Comparison of ENCODE assay signal across 16 mouse cellular contexts in genomic region chr4:134569205-134569604, GRCm38 (mm10). TPM values are rescaled to one million over a fixed set of nuclear protein-coding genes. Genes with fewer than 3 reads are reported as not detected.
DNase-seq lines count a peak whose midpoint lies in the region; TF ChIP-seq lines count a peak whose summit lies in the region.
"Had no signal": no experiment of that assay in that cellular context is flagged by ENCODE, and none has a peak within 500 bp of the region (broad histone marks: within the 10 kb centered on the region; RNA-seq: fewer than 3 reads in every experiment).

No protein-coding gene starts in this region.

- H3K9me3 ChIP-seq in ES-Bruce4 (replicated peaks; ENCODE audit: control insufficient read depth, insufficient read depth, low read length, poor library complexity, severe bottlenecking): no peaks in the 10 kb centered on the region
- H3K9me3 ChIP-seq: kidney, embryonic 15.5 days had no signal

- H3K27me3 ChIP-seq in ES-Bruce4 (ENCODE audit: control insufficient read depth, insufficient read depth, low read length, poor library complexity, severe bottlenecking): no peaks in the 10 kb centered on the region
- H3K27me3 ChIP-seq: kidney, embryonic 15.5 days had no signal

- H3K4me1 ChIP-seq in lung, adult 2 months (ENCODE audit: control insufficient read depth, insufficient read depth, low read length): no peaks in the 10 kb centered on the region
- H3K4me1 ChIP-seq in ES-Bruce4 (ENCODE audit: control insufficient read depth, insufficient read depth, low read length): no peaks in the 10 kb centered on the region
- no peaks in the 10 kb centered on the region for H3K4me1 ChIP-seq in cortical plate, adult 2 months (ENCODE audit: control insufficient read depth, insufficient read depth, low read length)

- WGBS in lung, adult 2 months: 84% methylated on average over 6 of the region's 6 CpGs

- H3K36me3 ChIP-seq in ES-Bruce4 (ENCODE audit: control insufficient read depth, insufficient read depth, low read length, poor library complexity, severe bottlenecking): no peaks in the 10 kb centered on the region

- no peak overlapping the region for H3K4me3 ChIP-seq in gastrocnemius, adult 2 months
- no peak overlapping the region for H3K4me3 ChIP-seq in lung, adult 2 months (replicated peaks; ENCODE audit: extremely low read depth, low read depth, low read length)
- H3K4me3 ChIP-seq in ES-Bruce4 (ENCODE audit: low read depth, low read length): no peak overlapping the region
- H3K4me3 ChIP-seq in cortical plate, adult 2 months (ENCODE audit: insufficient read depth, low read length): no peak overlapping the region
- H3K4me3 ChIP-seq: erythroblast, embryonic 14.5 days; kidney, embryonic 15.5 days had no signal

- no peak overlapping the region for H3K27ac ChIP-seq in gastrocnemius, adult 2 months
- H3K27ac ChIP-seq in ES-Bruce4 (ENCODE audit: insufficient read depth, low read length): no peak overlapping the region
- H3K27ac ChIP-seq in cortical plate, adult 2 months (ENCODE audit: insufficient read depth, low read length): no peak overlapping the region
- H3K27ac ChIP-seq: kidney, embryonic 15.5 days had no signal

- no peak for TF ChIP-seq EP300 in ES-Bruce4 (IDR thresholded peaks at IDR 0.05; ENCODE audit: insufficient read depth, low read depth, low read length)

- H3K9ac ChIP-seq in ES-Bruce4 (ENCODE audit: low read depth, poor library complexity, severe bottlenecking): no peak overlapping the region
- H3K9ac ChIP-seq: kidney, embryonic 15.5 days had no signal

- intact Hi-C loops in gastrocnemius, adult 2 months (cut with DNase I): no loop called here
- intact Hi-C loops in gastrocnemius, postnatal 14 days (cut with DNase I; ENCODE audit: low total_unique reads): no loop called here

- no peak for TF ChIP-seq POLR2A in lung, adult 2 months (IDR thresholded peaks at IDR 0.05; ENCODE audit: borderline replicate concordance, extremely low read depth, low read depth, low read length)
- TF ChIP-seq POLR2A in ES-Bruce4 (IDR thresholded peaks at IDR 0.05; ENCODE audit: insufficient read depth, low read length): no peak
- no peak for TF ChIP-seq POLR2A in cortical plate, adult 2 months (IDR thresholded peaks at IDR 0.05; ENCODE audit: extremely low read depth, insufficient read depth, low read length)

- no peak for DNase-seq in gastrocnemius, adult 2 months
- no peak for DNase-seq in gastrocnemius, adult 8-10 months (ENCODE audit: low spot score in 2 of 2)
- DNase-seq in lung, adult 2 months: no peak
- no peak for DNase-seq in lung, postnatal 25 days (ENCODE audit: low spot score)
- DNase-seq in gastrocnemius, postnatal 14 days: no peak
- DNase-seq in urinary bladder, postnatal 4 days (ENCODE audit: low spot score in 2 of 2): no peak
- DNase-seq: adrenal gland, adult 2 months; cerebellum, adult 9-10 months; gastrocnemius, postnatal 25 days; heart, postnatal 36 days; spleen, adult 18-20 months had no signal

- TF ChIP-seq CTCF in gastrocnemius, adult 2 months (IDR thresholded peaks at IDR 0.05): peak; percentile 56
- TF ChIP-seq CTCF in lung, adult 2 months (IDR thresholded peaks at IDR 0.05; ENCODE audit: insufficient read depth, low read length): peak; percentile 49; the same call in 1 of the 2 replicates
- peak; percentile 81 for TF ChIP-seq CTCF in ES-Bruce4 (IDR thresholded peaks at IDR 0.05; ENCODE audit: low read depth, low read length)
- TF ChIP-seq CTCF in cortical plate, adult 2 months (IDR thresholded peaks at IDR 0.05; ENCODE audit: extremely low read depth, insufficient read depth, low read length): peak; percentile 26; the same call in 1 of the 2 replicates

RNA-seq across cellular contexts. Expression of gene Selenon, which starts 17.2 kb away (rescaled TPM):
- 1 to 10 TPM; 4.4 to 6.3 TPM for total RNA-seq in gastrocnemius, adult 2 months (2021)
- total RNA-seq in gastrocnemius, adult 8-10 months (2022): 1 to 10 TPM; 2.8 to 3.8 (median 3.2) TPM
- polyA plus RNA-seq in lung, adult 2 months (2012; rRNA removed): 36.2 and 42.2 TPM in 2 replicates
- polyA plus RNA-seq in ES-Bruce4 (2011; ENCODE audit: insufficient read depth, insufficient read length, low read depth, missing spikeins): 21.6 and 23.0 TPM in 2 replicates
- polyA plus RNA-seq in cortical plate, adult 2 months (2012; rRNA removed): 19.0 and 20.4 TPM in 2 replicates
- total RNA-seq in gastrocnemius, postnatal 14 days (2021): 10 to 100 TPM; 16.4 to 18.5 TPM

RNA-seq across cellular contexts. Expression of gene Mtfr1l, which starts 34.0 kb away (rescaled TPM):
- total RNA-seq in gastrocnemius, adult 2 months (2021): 100 to 1,000 TPM; 131 to 136 TPM
- 100 to 1,000 TPM; 129 to 173 (median 151) TPM for total RNA-seq in gastrocnemius, adult 8-10 months (2022)
- 115 and 169 TPM in 2 replicates for polyA plus RNA-seq in lung, adult 2 months (2012; rRNA removed)
- 50.5 and 51.9 TPM in 2 replicates for polyA plus RNA-seq in ES-Bruce4 (2011; ENCODE audit: insufficient read depth, insufficient read length, low read depth, missing spikeins)
- polyA plus RNA-seq in cortical plate, adult 2 months (2012; rRNA removed): 111 and 118 TPM in 2 replicates
- 100 to 1,000 TPM; 113 to 118 TPM for total RNA-seq in gastrocnemius, postnatal 14 days (2021)

RNA-seq across cellular contexts. Expression of gene Aunip, which starts 58.4 kb away (rescaled TPM):
- not detected for total RNA-seq in gastrocnemius, adult 2 months (2021)
- not detected for total RNA-seq in gastrocnemius, adult 8-10 months (2022)
- not detected in 2 replicates for polyA plus RNA-seq in lung, adult 2 months (2012; rRNA removed)
- polyA plus RNA-seq in ES-Bruce4 (2011; ENCODE audit: insufficient read depth, insufficient read length, low read depth, missing spikeins): 32.4 and 38.3 TPM in 2 replicates
- polyA plus RNA-seq in cortical plate, adult 2 months (2012; rRNA removed): 0.23 and 0.31 TPM in 2 replicates
- under 1 TPM; 0.29 to 0.86 TPM for total RNA-seq in gastrocnemius, postnatal 14 days (2021)
- total RNA-seq: gastrocnemius, postnatal 25 days; monocyte, adult 5-6 weeks had no signal

Comparison
In these comparisons a context has a peak if more than half of its experiments do, and no peak if none do; other contexts are left out.
1. CTCF ChIP-seq: peak in every context shown above with its lines; median percentile 81 in ES-Bruce4; 56 in gastrocnemius, adult 2 months; 49 in lung, adult 2 months; 26 in cortical plate, adult 2 months.